Mouse (Mus musculus) liver, embryonic 14.5 days (tissue): ENCODE data around the gene Fgfr2. TPM values are rescaled to one million over a fixed set of nuclear protein-coding genes. Genes with fewer than 3 reads are reported as not detected.

Experiments used
- ATAC-seq: fragments of 200-750 bp; cut with Nextera tagmentation; 2 replicates; pipeline ENCODE4 v1.8.0; 2017; ENCODE audit warnings: moderate number of reproducible peaks, mild to moderate bottlenecking, moderate library complexity; ENCODE audit not compliant: insufficient read depth
- DNase-seq, 3 experiments: peaks; one replicate each; pipeline ENCODE4 v3.0.0-alpha.2; 2012 to 2013; ENCODE audit warnings: low read depth in 3 of 3, low spot score in 3 of 3
- H3K27ac ChIP-seq: fragments of 300-500 bp; sonication (generic); 2 replicates; pipeline ENCODE4 v1.5.1; 2014; ENCODE audit warnings: moderate library complexity, mild to moderate bottlenecking, control low read depth, inconsistent platforms
- H3K27me3 ChIP-seq: fragments of 300-500 bp; sonication (generic); 2 replicates; pipeline ENCODE4 v1.6.1; 2014; ENCODE audit warnings: mild to moderate bottlenecking, low read length, moderate library complexity; ENCODE audit not compliant: control insufficient read depth, insufficient read depth
- H3K36me3 ChIP-seq: fragments of 300-500 bp; sonication (generic); replicated peaks from 2 replicates; pipeline ENCODE4 v1.6.1; 2014; ENCODE audit warnings: low read depth; ENCODE audit not compliant: control insufficient read depth, insufficient read depth
- H3K4me1 ChIP-seq, 2 experiments: fragments of 200-500 bp in 1 of 2; fragments of 300-500 bp in 1 of 2; sonication (generic) in 1 of 2; replicated peaks; 2 replicates each; pipeline ENCODE4 v1.6.1; 2012 to 2014; ENCODE audit warnings: antibody characterized with exemption in 1 of 2, inconsistent platforms in 1 of 2, low read length in 1 of 2; ENCODE audit not compliant: control insufficient read depth in 2 of 2, insufficient read depth in 2 of 2
- H3K4me2 ChIP-seq: fragments of 300-500 bp; sonication (generic); 2 replicates; pipeline ENCODE4 v1.6.1; 2014; ENCODE audit warnings: low read depth, mild to moderate bottlenecking, control low read depth, moderate library complexity
- H3K4me3 ChIP-seq, 2 experiments: fragments of 200-500 bp in 1 of 2; fragments of 300-500 bp in 1 of 2; sonication (generic) in 1 of 2; 2 replicates each; pipeline ENCODE4 v1.5.1; 2012 to 2014; ENCODE audit warnings: low read depth in 2 of 2, low read length in 2 of 2, mild to moderate bottlenecking in 2 of 2, control low read depth in 1 of 2, inconsistent platforms in 1 of 2, moderate library complexity in 1 of 2; ENCODE audit not compliant: insufficient read depth in 1 of 2
- H3K9ac ChIP-seq: fragments of 300-500 bp; sonication (generic); replicated peaks from 2 replicates; pipeline ENCODE4 v1.6.1; 2014; ENCODE audit warnings: mild to moderate bottlenecking, control low read depth, moderate library complexity
- H3K9me3 ChIP-seq: fragments of 300-500 bp; sonication (generic); 2 replicates; pipeline ENCODE4 v1.6.1; 2016; ENCODE audit warnings: low read length, mixed read lengths; ENCODE audit not compliant: control insufficient read depth
- CTCF ChIP-seq: IDR thresholded peaks from 2 replicates; pipeline ENCODE4 v1.5.1; 2016; ENCODE audit warnings: antibody characterized with exemption, low read depth, control low read depth
- EP300 ChIP-seq: IDR thresholded peaks from 2 replicates; pipeline ENCODE4 v1.6.1; 2016; ENCODE audit warnings: antibody characterized with exemption, low read depth
- WGBS: fragments of 180-500 bp; shearing (Covaris S2); extraction: QIAGEN DNeasy Blood & Tissue Kit; methylation state at CpG from one replicate; pipeline ENCODE4 v1.1.7; 2014; ENCODE audit not compliant: insufficient replicate concordance; 5-methylcytosine and 5-hydroxymethylcytosine counted together
- polyA plus RNA-seq, 2 experiments: library from polyadenylated mRNA; depleted of rRNA in 1 of 2; stranded (reverse) in 1 of 2; unstranded in 1 of 2; fragments of >200 nt; fragmentation: Nextera tagmentation in 1 of 2; extraction: Ambion mirVana in 1 of 2; gene quantifications; 2 replicates each; pipeline versions ENCODE4 v1.2.1 to v1.2.3; 2012 to 2014

Gene Fgfr2
- polyA plus RNA-seq, 2 experiments: 7.9 to 8.8 TPM

DNA sequence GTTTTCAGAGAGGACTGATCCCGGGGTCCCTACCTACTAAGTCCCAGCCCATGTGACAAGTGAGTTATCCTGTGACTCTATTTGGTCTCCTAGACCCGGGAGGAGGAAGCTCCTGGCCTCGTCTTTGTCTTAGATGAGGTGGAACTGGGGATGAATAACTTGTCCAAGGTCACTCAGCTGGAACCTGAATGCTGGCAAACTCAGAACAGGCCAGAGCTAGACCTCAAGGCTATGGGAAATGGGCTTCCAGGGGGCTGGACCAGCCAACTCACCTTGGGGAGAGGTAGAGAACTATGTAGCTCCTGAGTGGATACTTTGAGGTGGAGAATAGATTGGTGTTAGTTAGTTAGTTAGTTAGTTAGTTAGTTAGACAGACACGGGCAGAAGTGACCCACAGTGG, 2185.1 kb downstream of the Fgfr2 start:
- TF ChIP-seq EP300 (no peak), CTCF (no peak)
- Histone ChIP-seq H3K4me2 (no peak overlapping the region), H3K4me1 (no peaks in the 10 kb centered on the region), H3K27me3 (peaks cover 50% of the 10 kb centered on the region), H3K9me3 (no peaks in the 10 kb centered on the region), H3K27ac (no peak overlapping the region), H3K9ac (no peak overlapping the region), H3K36me3 (no peaks in the 10 kb centered on the region), H3K4me3 (no peak overlapping the region)
- DNase-seq: no peak
- 30% methylated on average over 4 of the region's 4 CpGs for WGBS
- ATAC-seq: no peak

DNA sequence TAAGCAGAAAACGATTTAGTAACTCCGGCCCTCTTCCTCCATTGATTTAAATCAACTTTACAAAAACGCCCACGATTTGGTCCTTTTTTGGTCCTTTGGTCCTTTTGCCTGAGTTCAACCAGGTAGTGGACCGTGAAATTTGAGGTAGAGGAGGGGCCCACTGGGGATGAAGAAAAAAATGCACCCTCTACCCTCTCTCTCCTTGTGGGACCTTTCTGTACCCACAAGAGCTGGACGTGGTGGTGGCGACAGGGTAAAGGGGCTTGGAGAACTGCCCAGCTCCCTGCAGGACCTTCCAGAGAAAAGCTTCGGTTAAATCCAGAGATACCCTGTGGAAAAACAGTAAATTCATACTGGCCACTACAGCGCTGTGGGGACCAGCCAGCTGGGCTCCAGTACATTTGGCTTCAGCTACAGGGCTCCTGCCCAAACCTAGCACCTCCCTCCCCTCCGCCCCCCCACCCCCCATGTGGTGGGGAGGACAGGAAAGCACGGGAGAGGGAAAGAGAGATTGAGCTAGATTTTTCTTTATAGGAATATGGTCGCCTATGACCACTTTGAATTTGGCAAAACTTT, 2185.8 kb downstream of the Fgfr2 start:
- DNase-seq: no peak
- no peaks in the 10 kb centered on the region for H3K4me1 ChIP-seq
- no peak for ATAC-seq
- 18% methylated on average over 12 of the region's 12 CpGs for WGBS
- H3K9ac ChIP-seq: no peak overlapping the region
- H3K4me2 ChIP-seq: no peak overlapping the region
- TF ChIP-seq EP300 (no peak), CTCF (no peak)
- H3K4me3 ChIP-seq: no peak overlapping the region
- no peak overlapping the region for H3K27ac ChIP-seq
- no peaks in the 10 kb centered on the region for H3K36me3 ChIP-seq
- H3K9me3 ChIP-seq: no peaks in the 10 kb centered on the region
- peaks cover 50% of the 10 kb centered on the region for H3K27me3 ChIP-seq

DNA sequence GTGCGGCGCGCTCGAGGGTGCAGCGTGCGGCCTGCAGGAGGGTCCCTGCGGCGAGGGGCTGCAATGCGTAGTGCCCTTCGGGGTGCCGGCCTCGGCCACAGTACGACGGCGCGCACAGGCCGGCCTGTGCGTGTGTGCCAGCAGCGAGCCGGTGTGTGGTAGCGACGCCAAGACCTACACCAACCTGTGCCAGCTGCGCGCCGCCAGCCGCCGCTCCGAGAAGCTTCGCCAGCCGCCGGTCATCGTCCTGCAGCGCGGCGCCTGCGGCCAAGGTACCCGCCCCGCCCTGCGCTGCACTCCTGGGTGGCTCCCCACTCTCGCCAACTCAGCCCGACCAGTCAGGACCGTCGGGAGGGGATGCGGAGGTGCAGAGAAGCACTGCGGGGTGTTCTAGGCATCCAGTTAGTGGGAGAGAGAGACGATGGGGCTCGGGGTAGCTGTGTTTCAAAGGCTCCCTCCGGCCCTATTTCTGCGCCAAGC, 2186.6 kb downstream of the Fgfr2 start:
- Histone ChIP-seq H3K9me3 (no peaks in the 10 kb centered on the region), H3K4me1 (no peaks in the 10 kb centered on the region), H3K4me2 (peak overlapping the region; percentile 51), H3K4me3 (peak overlapping the region in 1 of 2 experiments; percentile 37; a peak in 3 of 4 replicates), H3K27ac (no peak overlapping the region), H3K9ac (no peak overlapping the region), H3K27me3 (peaks cover 50% of the 10 kb centered on the region), H3K36me3 (no peaks in the 10 kb centered on the region)
- 1% methylated on average over 48 of the region's 49 CpGs for WGBS
- no peak for DNase-seq
- TF ChIP-seq CTCF (no peak), EP300 (no peak)
- ATAC-seq: no peak

DNA sequence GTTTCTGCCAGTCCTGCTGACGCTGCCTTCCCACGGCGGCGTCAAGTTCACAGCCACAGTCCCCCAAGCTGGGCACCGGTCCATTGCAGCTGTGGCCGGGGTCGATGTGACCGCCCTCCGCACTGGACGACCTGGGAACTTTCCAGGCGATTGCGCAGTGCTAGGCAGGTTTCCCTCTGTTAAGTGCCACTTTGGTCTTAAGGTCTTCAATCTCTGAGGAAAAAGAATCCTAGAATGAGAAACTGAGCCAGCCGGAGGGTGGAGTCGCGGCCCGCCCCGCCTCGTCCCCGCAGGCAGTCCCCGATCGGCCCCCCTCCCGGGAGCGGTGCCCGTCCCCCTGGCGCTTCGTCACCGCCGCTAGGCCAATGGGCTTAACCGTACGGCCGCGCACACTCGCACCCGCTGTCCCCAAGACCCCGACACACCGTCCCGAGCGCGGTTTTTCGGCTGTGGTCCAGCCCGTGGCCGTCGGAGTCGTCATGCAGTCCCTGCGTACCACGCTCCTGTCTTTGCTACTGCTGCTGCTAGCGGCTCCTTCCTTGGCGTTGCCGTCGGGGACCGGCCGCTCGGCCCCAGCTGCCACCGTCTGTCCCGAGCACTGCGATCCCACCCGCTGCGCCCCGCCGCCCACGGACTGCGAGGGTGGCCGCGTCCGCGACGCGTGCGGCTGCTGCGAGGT, 2187.2 kb downstream of the Fgfr2 start, which contains the start of gene Htra1:
TSS of gene Htra1 (plus strand) at position 319 of the 679 bp plus-strand sequence.
- H3K4me3 ChIP-seq: peak within 1 kb of the TSS; percentile 26 to 37; a peak in 3 of 4 replicates
- no peaks in the 10 kb centered on the region for H3K9me3 ChIP-seq
- WGBS: under 1% methylated on average over 70 of the region's 70 CpGs
- H3K27me3 ChIP-seq: peaks cover 50% of the 10 kb centered on the region
- H3K9ac ChIP-seq: no peak within 1 kb of the TSS
- ATAC-seq: no peak
- TF ChIP-seq CTCF (no peak), EP300 (no peak)
- H3K4me2 ChIP-seq: peak within 1 kb of the TSS; percentile 51
- no peaks in the 10 kb centered on the region for H3K4me1 ChIP-seq
- DNase-seq: no peak
- H3K27ac ChIP-seq: no peak within 1 kb of the TSS
- no peaks in the 10 kb centered on the region for H3K36me3 ChIP-seq

DNA sequence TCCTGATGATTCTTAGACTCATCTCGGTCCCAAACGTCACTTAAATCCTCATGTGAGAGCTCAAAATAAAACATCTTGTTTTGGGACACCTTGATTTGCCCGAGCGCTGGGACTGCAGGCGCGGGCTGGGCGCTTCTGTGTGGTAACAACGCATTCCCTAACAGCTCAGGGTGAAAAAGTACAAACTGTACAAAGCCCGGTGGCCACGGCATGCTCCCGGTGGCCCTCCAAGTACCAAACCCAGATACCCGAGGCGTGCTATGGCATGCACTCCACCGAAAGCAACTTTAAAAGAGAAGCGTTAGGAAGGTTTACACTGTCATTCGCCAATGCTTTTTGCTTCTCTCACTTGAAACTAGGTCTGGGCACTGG, 2187.7 kb downstream of the Fgfr2 start:
- 6% methylated on average over 16 of the region's 16 CpGs for WGBS
- Histone ChIP-seq H3K9me3 (no peaks in the 10 kb centered on the region), H3K4me2 (peak overlapping the region; percentile 51), H3K4me3 (no peak overlapping the region; a peak in 1 of 4 replicates), H3K27me3 (peaks cover 50% of the 10 kb centered on the region), H3K36me3 (no peaks in the 10 kb centered on the region), H3K4me1 (no peaks in the 10 kb centered on the region), H3K27ac (no peak overlapping the region), H3K9ac (no peak overlapping the region)
- ATAC-seq (no peak), DNase-seq (no peak)
- TF ChIP-seq EP300: no peak
- no peak for TF ChIP-seq CTCF
